Mouse (Mus musculus) thymus, postnatal 4 days (tissue): ENCODE data around the gene Rdh11.
A peak's percentile ranks its signal among the peaks of the same experiment; 100 is the strongest.
"Not testable (repeated sequence)": the region's sequence is repeated elsewhere in the genome, so short reads cannot be mapped to it uniquely, and the experiment has no call there.

Source experiments
- DNase-seq: peaks from one replicate; pipeline ENCODE4 v3.0.0; 2021

Rdh11 gene

GRCm38 (mm10) chr12:79192193-79192592 lies at the start of gene Rdh11:
Gene Rdh11, minus strand, starts transcription at chr12:79192293.
- no peak for DNase-seq

GRCm38 (mm10) chr12:79235485-79236080 lies 43.5 kb upstream of the Rdh11 start:
- no peak for DNase-seq

GRCm38 (mm10) chr12:79217511-79217910 lies 25.4 kb upstream of the Rdh11 start:
- no peak for DNase-seq

GRCm38 (mm10) chr12:79211447-79211846 lies 19.4 kb upstream of the Rdh11 start:
- DNase-seq = no peak

- DNase-seq = peak; percentile 60
Observed at GRCm38 (mm10) chr12:79208703-79209464, 16.8 kb upstream of the Rdh11 start, which contains the start of gene Rdh12. Gene Rdh12, plus strand, starts transcription at chr12:79208914.

- no peak for DNase-seq
Observed at GRCm38 (mm10) chr12:79201882-79202281, 9.8 kb upstream of the Rdh11 start.

- DNase-seq = no peak
Observed at GRCm38 (mm10) chr12:79197105-79197504, 5.0 kb upstream of the Rdh11 start.

GRCm38 (mm10) chr12:79193441-79193840 lies 1.3 kb upstream of the Rdh11 start:
- DNase-seq = peak; percentile 77

- DNase-seq = peak; percentile 86
Observed at GRCm38 (mm10) chr12:79191701-79192100, 392 bp downstream of the Rdh11 start.

GRCm38 (mm10) chr12:79190931-79191673 lies 991 bp downstream of the Rdh11 start:
- DNase-seq = peak; percentile 70

- DNase-seq = not testable (repeated sequence)
Observed at GRCm38 (mm10) chr12:79185160-79185559, 6.9 kb downstream of the Rdh11 start.

- DNase-seq = no peak
Observed at GRCm38 (mm10) chr12:79175998-79176397, 16.1 kb downstream of the Rdh11 start.

GRCm38 (mm10) chr12:79173721-79174120 lies 18.4 kb downstream of the Rdh11 start:
- peak; percentile 28 for DNase-seq

- peak; percentile 88 for DNase-seq
Observed at GRCm38 (mm10) chr12:79172019-79172941, 19.8 kb downstream of the Rdh11 start, which contains the start of gene Vti1b. Gene Vti1b, minus strand, starts transcription at chr12:79172667.

GRCm38 (mm10) chr12:79171269-79171995 lies 20.7 kb downstream of the Rdh11 start:
- peak; percentile 7 for DNase-seq

- DNase-seq = no peak
Observed at GRCm38 (mm10) chr12:79170421-79170820, 21.7 kb downstream of the Rdh11 start.

- no peak for DNase-seq
Observed at GRCm38 (mm10) chr12:79169173-79169572, 22.9 kb downstream of the Rdh11 start.

GRCm38 (mm10) chr12:79162876-79163275 lies 29.2 kb downstream of the Rdh11 start:
- DNase-seq = no peak

GRCm38 (mm10) chr12:79149653-79150052 lies 42.4 kb downstream of the Rdh11 start:
- no peak for DNase-seq

GRCm38 (mm10) chr12:79141384-79141783 lies 50.7 kb downstream of the Rdh11 start:
- no peak for DNase-seq

GRCm38 (mm10) chr12:79140811-79141210 lies 51.3 kb downstream of the Rdh11 start:
- DNase-seq = no peak

GRCm38 (mm10) chr12:79139417-79139816 lies 52.7 kb downstream of the Rdh11 start:
- no peak for DNase-seq
